Mouse (Mus musculus) ES-CJ7 (cell line): ENCODE measurements around the gene Rasef.
A peak's percentile ranks its signal among the peaks of the same experiment; 100 is the strongest.
"Not testable (repeated sequence)": the region's sequence is repeated elsewhere in the genome, so short reads cannot be mapped to it uniquely, and the experiment has no call there.

Experiments
- DNase-seq: peaks from one replicate; pipeline ENCODE4 v3.0.0; 2011; ENCODE audit warnings: low read depth, low spot score

Gene Rasef

GRCm38 (mm10) chr4:73790260-73791185 is at the start of gene Rasef:
Gene Rasef (minus strand): TSS chr4:73790994.
- DNase-seq, result peak; percentile 21

GRCm38 (mm10) chr4:73826587-73826986 is 35.8 kb upstream of the Rasef start:
- no peak for DNase-seq

- DNase-seq, result no peak
Observed at GRCm38 (mm10) chr4:73791186-73791540, 369 bp upstream of the Rasef start.

GRCm38 (mm10) chr4:73789534-73789933 is 1.3 kb downstream of the Rasef start:
- peak; percentile 2 for DNase-seq

GRCm38 (mm10) chr4:73788076-73788730 is 2.6 kb downstream of the Rasef start:
- DNase-seq, result no peak

GRCm38 (mm10) chr4:73784147-73784546 is 6.6 kb downstream of the Rasef start:
- no peak for DNase-seq

GRCm38 (mm10) chr4:73781061-73781460 is 9.7 kb downstream of the Rasef start:
- no peak for DNase-seq

- DNase-seq, result no peak
Observed at GRCm38 (mm10) chr4:73775266-73775665, 15.5 kb downstream of the Rasef start.

- peak; percentile 13 for DNase-seq
Observed at GRCm38 (mm10) chr4:73773831-73774810, 16.7 kb downstream of the Rasef start.

- no peak for DNase-seq
Observed at GRCm38 (mm10) chr4:73772028-73772427, 18.8 kb downstream of the Rasef start.

GRCm38 (mm10) chr4:73770592-73770991 is 20.2 kb downstream of the Rasef start:
- DNase-seq, result no peak

GRCm38 (mm10) chr4:73768156-73768555 is 22.6 kb downstream of the Rasef start:
- DNase-seq, result no peak

- no peak for DNase-seq
Observed at GRCm38 (mm10) chr4:73748219-73748618, 42.6 kb downstream of the Rasef start.

GRCm38 (mm10) chr4:73739439-73739838 is 51.4 kb downstream of the Rasef start:
- DNase-seq, result no peak

GRCm38 (mm10) chr4:73719819-73720218 is 71.0 kb downstream of the Rasef start:
- no peak for DNase-seq

- no peak for DNase-seq
Observed at GRCm38 (mm10) chr4:73718761-73719160, 72.0 kb downstream of the Rasef start.

GRCm38 (mm10) chr4:73683216-73683615 is 107.6 kb downstream of the Rasef start, which contains the start of gene Gm428:
Gene Gm428 (plus strand): TSS chr4:73683516.
- DNase-seq, result not testable (repeated sequence)

GRCm38 (mm10) chr4:73668054-73668453 is 122.7 kb downstream of the Rasef start, which contains the start of gene Gm11239:
Gene Gm11239 (plus strand): TSS chr4:73668354.
- not testable (repeated sequence) for DNase-seq
